Mouse (Mus musculus) kidney, postnatal 0 days (tissue): ENCODE results near the gene Fam136a. TPM values are rescaled to one million over a fixed set of nuclear protein-coding genes. Genes with fewer than 3 reads are reported as not detected.

Source experiments
- ATAC-seq: fragments of 200-750 bp; cut with Nextera tagmentation; replicated peaks from 2 replicates; pipeline ENCODE4 v1.8.0; 2017; ENCODE audit warnings: low read depth, moderate number of reproducible peaks, moderate TSS enrichment, moderate library complexity; ENCODE audit not compliant: low FRiP score
- DNase-seq: peaks from one replicate; pipeline ENCODE4 v3.0.0-alpha.2; 2016; ENCODE audit warnings: low spot score
- H3K27ac ChIP-seq: fragments of 300-500 bp; sonication (generic); 2 replicates; pipeline ENCODE4 v1.5.1; 2014; ENCODE audit warnings: mild to moderate bottlenecking
- H3K27me3 ChIP-seq: fragments of 300-500 bp; sonication (generic); 2 replicates; pipeline ENCODE4 v1.6.1; 2014; ENCODE audit warnings: low read length, mixed read lengths; ENCODE audit not compliant: insufficient read depth
- H3K36me3 ChIP-seq: fragments of 300-500 bp; sonication (generic); 2 replicates; pipeline ENCODE4 v1.6.1; 2014; ENCODE audit warnings: low read length, mixed read lengths; ENCODE audit not compliant: insufficient read depth
- H3K4me1 ChIP-seq: fragments of 300-500 bp; sonication (generic); replicated peaks from 2 replicates; pipeline ENCODE4 v1.6.1; 2014; ENCODE audit warnings: antibody characterized with exemption, low read length, mixed read lengths; ENCODE audit not compliant: insufficient read depth
- H3K4me2 ChIP-seq: fragments of 300-500 bp; sonication (generic); 2 replicates; pipeline ENCODE4 v1.6.1; 2014; ENCODE audit warnings: mild to moderate bottlenecking, low read length, moderate library complexity, mixed read lengths
- H3K4me3 ChIP-seq: fragments of 300-500 bp; sonication (generic); replicated peaks from 2 replicates; pipeline ENCODE4 v1.5.1; 2014; ENCODE audit warnings: low read depth, low read length
- H3K9ac ChIP-seq: fragments of 300-500 bp; sonication (generic); 2 replicates; pipeline ENCODE4 v1.6.1; 2014; ENCODE audit warnings: low read depth, low read length
- H3K9me3 ChIP-seq: fragments of 300-500 bp; sonication (generic); replicated peaks from 2 replicates; pipeline ENCODE4 v1.6.1; 2016; ENCODE audit warnings: low read length, inconsistent platforms, mixed read lengths
- CTCF ChIP-seq: IDR thresholded peaks from 2 replicates; pipeline ENCODE4 v1.5.1; 2016; ENCODE audit warnings: antibody characterized with exemption, low read depth, mild to moderate bottlenecking, moderate library complexity
- WGBS: fragments of 180-500 bp; shearing (Covaris S2); extraction: QIAGEN DNeasy Blood & Tissue Kit; methylation state at CpG from one replicate; pipeline ENCODE4 v1.1.7; 2014; 5-methylcytosine and 5-hydroxymethylcytosine counted together
- polyA plus RNA-seq: library from polyadenylated mRNA; unstranded; fragments of >200 nt; fragmentation: Nextera tagmentation; extraction: Ambion mirVana; gene quantifications from 2 replicates; pipeline ENCODE4 v1.2.1, GENCODE M21; 2015

Gene Fam136a
- polyA plus RNA-seq, 1 experiment from 2014 or later = 100 TPM

DNA sequence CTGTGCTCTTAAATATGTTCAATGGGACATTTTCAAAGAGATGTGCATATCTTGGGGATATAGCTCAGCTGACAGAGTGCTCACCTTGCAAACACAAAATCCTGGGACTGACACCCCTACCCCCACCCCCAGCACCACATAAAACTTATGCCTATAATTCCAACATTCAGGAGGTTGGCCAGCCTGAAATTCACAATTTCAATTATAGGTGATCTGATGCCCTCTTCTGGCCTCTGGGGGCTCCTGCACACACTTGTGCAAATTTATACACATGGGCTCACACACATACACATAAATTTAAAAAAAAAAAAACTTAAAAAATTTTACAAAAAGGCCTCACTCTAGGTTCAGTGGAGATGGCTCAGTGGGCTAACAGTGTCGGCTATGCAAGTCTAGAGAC lies 27.7 kb downstream of the Fam136a start:
- no peak for DNase-seq
- 91% methylated on average over 1 of the region's 1 CpGs for WGBS
- Histone ChIP-seq H3K27ac (no peak overlapping the region), H3K4me3 (no peak overlapping the region), H3K9me3 (no peaks in the 10 kb centered on the region), H3K4me2 (no peak overlapping the region), H3K27me3 (no peaks in the 10 kb centered on the region), H3K36me3 (peaks cover 41% of the 10 kb centered on the region; the same call in 1 of the 2 replicates), H3K4me1 (peaks cover 20% of the 10 kb centered on the region; the same call in 1 of the 2 replicates), H3K9ac (no peak overlapping the region)
- no peak for ATAC-seq
- TF ChIP-seq CTCF = peak; percentile 37; the same call in 1 of the 2 replicates

DNA sequence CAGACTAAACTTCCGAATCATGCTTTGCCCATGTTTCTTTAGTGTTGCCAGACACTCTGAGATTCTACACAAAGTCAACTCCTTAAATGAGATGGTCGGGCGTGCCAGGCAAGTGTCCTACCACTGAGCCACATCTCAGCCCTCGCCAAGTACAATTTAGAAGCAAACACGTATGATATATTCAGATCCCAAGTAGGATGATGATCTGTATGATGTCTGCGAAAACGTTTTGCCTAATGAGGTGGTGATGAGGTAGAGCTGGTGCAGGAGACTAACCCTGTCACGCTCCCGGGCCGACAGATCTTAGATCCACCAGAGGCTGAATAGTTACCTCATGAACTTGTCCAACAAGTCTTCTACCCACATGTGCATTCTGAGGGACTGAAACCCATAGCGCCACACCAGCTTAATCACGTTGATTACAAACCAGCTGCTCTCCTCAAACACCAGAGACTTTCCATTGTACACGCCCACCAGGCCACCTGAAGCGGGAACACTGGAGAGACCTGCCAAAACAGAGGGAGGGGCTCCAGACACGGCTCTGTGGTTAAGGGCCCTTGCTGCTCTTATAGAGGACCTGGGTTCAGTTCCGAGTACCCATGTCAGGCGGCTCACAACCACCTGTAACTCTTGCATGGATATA lies 28.8 kb downstream of the Fam136a start:
- Histone ChIP-seq H3K27ac (no peak overlapping the region), H3K4me2 (no peak overlapping the region), H3K4me1 (peaks cover 20% of the 10 kb centered on the region; the same call in 1 of the 2 replicates), H3K36me3 (peaks cover 31% of the 10 kb centered on the region; the same call in 1 of the 2 replicates), H3K4me3 (no peak overlapping the region), H3K9me3 (no peaks in the 10 kb centered on the region), H3K9ac (no peak overlapping the region), H3K27me3 (no peaks in the 10 kb centered on the region)
- DNase-seq (no peak), ATAC-seq (no peak)
- 86% methylated on average over 17 of the region's 17 CpGs for WGBS
- TF ChIP-seq CTCF = no peak

DNA sequence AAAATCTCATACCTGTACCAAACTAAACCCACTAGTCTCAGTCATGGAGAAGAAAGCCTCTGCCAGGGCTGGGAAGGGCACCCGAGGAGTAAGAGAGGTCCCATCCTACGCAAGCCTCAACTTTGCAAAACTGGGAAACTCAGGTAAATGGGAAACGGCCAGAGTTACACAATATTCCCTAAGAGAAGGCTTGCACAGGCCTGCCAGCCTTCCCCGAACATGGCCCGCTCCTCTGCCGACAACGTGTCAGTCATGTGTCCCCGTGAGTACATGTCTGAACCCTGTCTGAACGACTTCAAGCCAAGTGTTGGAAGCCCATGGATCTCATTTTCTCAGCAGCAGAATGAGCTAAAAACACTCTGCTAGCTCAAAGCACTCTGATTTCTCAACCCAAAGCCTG lies 29.6 kb downstream of the Fam136a start:
- DNase-seq = no peak
- ATAC-seq = no peak
- 91% methylated on average over 9 of the region's 9 CpGs for WGBS
- Histone ChIP-seq H3K36me3 (peaks cover 24% of the 10 kb centered on the region; the same call in 1 of the 2 replicates), H3K9ac (no peak overlapping the region), H3K27ac (no peak overlapping the region), H3K4me2 (no peak overlapping the region), H3K27me3 (no peaks in the 10 kb centered on the region), H3K4me3 (no peak overlapping the region), H3K9me3 (no peaks in the 10 kb centered on the region), H3K4me1 (peaks cover 20% of the 10 kb centered on the region; the same call in 1 of the 2 replicates)
- no peak for TF ChIP-seq CTCF

DNA sequence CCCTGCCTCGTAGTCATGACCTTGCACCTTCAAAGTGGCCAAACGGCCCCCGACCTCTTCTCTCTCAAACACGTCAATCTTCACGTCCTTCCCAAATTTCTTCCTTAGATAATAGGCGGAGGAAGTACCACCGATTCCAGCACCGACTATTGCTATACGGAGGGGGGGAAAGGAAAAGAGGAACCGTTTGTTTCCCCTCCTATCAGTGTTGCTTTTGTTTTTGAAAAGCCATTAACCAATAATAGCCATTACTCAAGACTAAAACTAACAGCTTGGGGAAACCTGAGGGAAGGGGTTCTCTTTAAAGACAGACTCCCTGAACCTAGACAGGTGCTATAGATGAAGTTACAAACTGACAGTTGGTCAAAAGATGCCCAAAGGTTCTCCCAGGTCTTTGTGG lies 30.5 kb downstream of the Fam136a start:
- H3K9ac ChIP-seq = peak overlapping the region; percentile 93
- no peaks in the 10 kb centered on the region for H3K27me3 ChIP-seq
- no peak for TF ChIP-seq CTCF
- H3K4me1 ChIP-seq = peaks cover 20% of the 10 kb centered on the region; the same call in 1 of the 2 replicates
- WGBS = 20% methylated on average over 10 of the region's 10 CpGs
- no peaks in the 10 kb centered on the region for H3K9me3 ChIP-seq
- DNase-seq = no peak
- H3K4me2 ChIP-seq = peak overlapping the region; percentile 85
- peak overlapping the region; percentile 93 for H3K4me3 ChIP-seq
- H3K27ac ChIP-seq = peak overlapping the region; percentile 91
- ATAC-seq = no peak
- H3K36me3 ChIP-seq = peaks cover 15% of the 10 kb centered on the region; the same call in 1 of the 2 replicates

DNA sequence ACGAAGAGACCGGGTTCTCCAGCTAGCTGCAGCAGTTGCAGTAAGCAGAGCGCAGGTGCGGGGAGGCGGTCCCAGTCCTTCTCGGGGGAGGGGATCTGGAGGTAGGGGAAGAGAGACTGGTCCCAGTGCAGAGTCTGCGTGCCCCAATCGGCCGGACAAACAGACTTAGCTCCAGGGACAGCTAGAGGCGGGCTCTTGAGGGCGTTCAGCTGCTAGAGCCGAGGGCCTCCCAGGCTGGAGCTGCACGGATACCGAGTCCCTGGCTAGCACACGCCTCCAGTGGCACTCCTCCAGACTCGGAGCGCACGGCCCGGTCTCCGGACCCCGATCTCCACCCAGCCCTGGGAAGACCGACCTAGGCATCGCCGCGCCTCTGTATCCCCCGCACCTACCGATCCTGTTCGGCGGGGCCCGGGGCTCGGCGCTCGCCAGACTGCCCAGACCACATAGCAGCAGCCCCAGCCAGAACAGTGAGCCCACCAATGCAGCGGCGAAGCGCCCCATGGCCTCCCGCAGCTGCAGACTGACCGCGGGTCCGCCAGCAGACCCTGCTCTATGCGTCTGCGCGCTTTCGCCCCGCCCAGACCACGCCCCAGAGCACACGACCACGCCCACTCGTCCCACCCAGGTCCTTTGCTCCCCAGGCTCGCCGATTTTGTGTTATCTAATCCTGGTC lies 31.3 kb downstream of the Fam136a start, which contains the start of gene Pcyox1:
Pcyox1 (minus strand) TSS at position 574 of the 676 bp plus-strand sequence.
- Histone ChIP-seq H3K4me1 (peaks cover 20% of the 10 kb centered on the region; the same call in 1 of the 2 replicates), H3K36me3 (peaks cover 8% of the 10 kb centered on the region; the same call in 1 of the 2 replicates), H3K4me3 (peak within 1 kb of the TSS; percentile 93), H3K9ac (peak within 1 kb of the TSS; percentile 93), H3K9me3 (no peaks in the 10 kb centered on the region), H3K4me2 (peak within 1 kb of the TSS; percentile 85), H3K27ac (peak within 1 kb of the TSS; percentile 91), H3K27me3 (no peaks in the 10 kb centered on the region)
- DNase-seq (peak; percentile 90), ATAC-seq (peak; percentile 91)
- TF ChIP-seq CTCF = peak; percentile 12; the same call in 1 of the 2 replicates
- WGBS = under 1% methylated on average over 51 of the region's 51 CpGs

DNA sequence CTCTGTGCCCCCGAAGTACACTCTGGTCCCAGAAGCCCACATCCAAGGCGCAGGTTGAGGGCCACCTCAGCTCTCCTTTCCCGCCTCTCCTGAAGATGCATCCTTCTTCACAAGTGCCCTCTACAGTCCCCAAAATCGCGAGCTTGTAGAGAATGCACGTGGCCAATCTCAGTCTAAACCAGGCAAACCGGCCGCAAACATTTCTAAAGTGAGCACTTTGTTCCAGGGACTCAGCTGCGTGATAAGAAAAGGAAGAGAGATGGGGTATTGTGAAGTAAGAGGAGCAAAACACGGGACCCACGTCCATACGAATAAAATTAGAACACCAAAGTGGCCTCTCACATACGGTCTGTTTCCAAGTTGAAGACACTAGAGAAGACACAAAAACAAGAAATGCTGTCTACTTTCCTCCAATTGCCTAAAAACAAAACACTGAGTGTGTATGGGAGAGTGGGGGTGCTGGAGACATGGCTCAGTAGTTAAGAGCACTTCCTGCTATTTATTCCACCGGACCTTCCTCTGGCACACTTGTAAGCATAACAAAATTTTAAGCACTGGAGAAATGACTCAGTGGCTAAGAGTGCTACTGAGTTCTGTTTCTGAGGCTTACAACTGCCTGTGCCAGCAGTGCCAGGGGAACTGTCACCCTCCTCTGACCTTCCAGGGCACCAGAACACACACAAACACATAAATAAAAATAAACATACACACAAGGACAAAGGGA lies 32.0 kb downstream of the Fam136a start:
- H3K4me2 ChIP-seq = peak overlapping the region; percentile 85
- peak; percentile 8 for ATAC-seq
- no peak for DNase-seq
- H3K27me3 ChIP-seq = no peaks in the 10 kb centered on the region
- H3K9ac ChIP-seq = peak overlapping the region; percentile 93
- 0 out of 2 replicates have a peak, but pooled peaks cover 1% of the 10 kb centered on the region for H3K36me3 ChIP-seq
- H3K4me1 ChIP-seq = peaks cover 20% of the 10 kb centered on the region; the same call in 1 of the 2 replicates
- H3K27ac ChIP-seq = peak overlapping the region; percentile 91; the same call in 1 of the 2 replicates
- H3K9me3 ChIP-seq = no peaks in the 10 kb centered on the region
- peak overlapping the region; percentile 93 for H3K4me3 ChIP-seq
- TF ChIP-seq CTCF = no peak
- 4% methylated on average over 14 of the region's 14 CpGs for WGBS
